Mouse (Mus musculus) embryonic facial prominence, embryonic 14.5 days (tissue): Measurements from ENCODE around the gene Olfr679. TPM values are rescaled to one million over a fixed set of nuclear protein-coding genes. Genes with fewer than 3 reads are reported as not detected.
"Not testable (repeated sequence)": the region's sequence is repeated elsewhere in the genome, so short reads cannot be mapped to it uniquely, and the experiment has no call there.

Source experiments
- ATAC-seq: fragments of 200-750 bp; cut with Nextera tagmentation; 2 replicates; pipeline ENCODE4 v1.8.0; 2017; ENCODE audit warnings: low read depth, moderate number of reproducible peaks, moderate TSS enrichment
- DNase-seq: peaks from one replicate; pipeline ENCODE4 v3.0.0-alpha.2; 2015; ENCODE audit warnings: low spot score
- H3K27ac ChIP-seq: fragments of 300-500 bp; sonication (generic); replicated peaks from 2 replicates; pipeline ENCODE4 v1.5.1; 2014; ENCODE audit warnings: low read depth, mild to moderate bottlenecking, low read length, moderate library complexity
- H3K27me3 ChIP-seq: fragments of 300-500 bp; sonication (generic); replicated peaks from 2 replicates; pipeline ENCODE4 v1.6.1; 2014; ENCODE audit warnings: low read length; ENCODE audit not compliant: control insufficient read depth, insufficient read depth
- H3K36me3 ChIP-seq: fragments of 300-500 bp; sonication (generic); 2 replicates; pipeline ENCODE4 v1.6.1; 2014; ENCODE audit warnings: low read length, mixed read lengths; ENCODE audit not compliant: control insufficient read depth, insufficient read depth
- H3K4me1 ChIP-seq: fragments of 300-500 bp; sonication (generic); 2 replicates; pipeline ENCODE4 v1.6.1; 2014; ENCODE audit warnings: antibody characterized with exemption, low read length; ENCODE audit not compliant: control insufficient read depth, insufficient read depth
- H3K4me2 ChIP-seq: fragments of 300-500 bp; sonication (generic); 2 replicates; pipeline ENCODE4 v1.6.1; 2014; ENCODE audit warnings: low read depth, mild to moderate bottlenecking, low read length, moderate library complexity, mixed read lengths
- H3K4me3 ChIP-seq: fragments of 300-500 bp; sonication (generic); 2 replicates; pipeline ENCODE4 v1.5.1; 2014; ENCODE audit warnings: low read depth, mild to moderate bottlenecking, low read length
- H3K9ac ChIP-seq: fragments of 300-500 bp; sonication (generic); 2 replicates; pipeline ENCODE4 v1.6.1; 2014; ENCODE audit warnings: low read depth, mild to moderate bottlenecking, low read length, moderate library complexity, mixed read lengths
- H3K9me3 ChIP-seq: fragments of 300-500 bp; sonication (generic); 2 replicates; pipeline ENCODE4 v1.6.1; 2016; ENCODE audit warnings: low read length; ENCODE audit not compliant: control insufficient read depth
- WGBS: fragments of 180-500 bp; shearing (Covaris S2); extraction: QIAGEN DNeasy Blood & Tissue Kit; methylation state at CpG from one replicate; pipeline ENCODE4 v1.1.7; 2014; 5-methylcytosine and 5-hydroxymethylcytosine counted together
- polyA plus RNA-seq: library from polyadenylated mRNA; unstranded; fragments of >200 nt; fragmentation: Nextera tagmentation; extraction: Ambion mirVana; gene quantifications from 2 replicates; pipeline ENCODE4 v1.2.1, GENCODE M21; 2014

Gene Olfr679
- 0.06 TPM in 1 of 2 replicates, not detected in the other for polyA plus RNA-seq

DNA sequence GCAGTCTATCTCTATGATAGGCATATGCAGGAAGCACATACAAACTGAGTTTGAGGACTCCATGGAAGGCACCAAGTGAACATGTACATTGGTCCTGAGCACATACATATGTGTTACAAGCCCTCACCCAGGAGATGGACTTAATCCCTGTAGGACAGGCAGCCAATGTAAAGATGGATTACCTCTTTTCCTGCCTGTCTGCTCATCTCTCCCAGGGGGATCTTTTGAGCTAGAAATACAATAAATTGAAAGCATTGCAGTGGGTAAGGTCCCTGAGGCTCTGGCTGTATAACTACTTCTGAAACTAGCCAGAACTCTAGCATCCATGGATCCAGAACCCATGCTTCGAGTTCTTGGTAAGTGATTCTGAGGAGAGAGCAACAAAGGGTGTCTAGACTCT lies at the start of gene Olfr679:
TSS of gene Olfr679 (plus strand) at position 301 of the 400 bp plus-strand sequence.
- 47% methylated on average over 1 of the region's 1 CpGs for WGBS
- ATAC-seq (no peak), DNase-seq (no peak)
- Histone ChIP-seq H3K4me3 (no peak within 1 kb of the TSS), H3K9me3 (no peaks in the 10 kb centered on the region), H3K9ac (no peak within 1 kb of the TSS), H3K36me3 (no peaks in the 10 kb centered on the region), H3K27me3 (no peaks in the 10 kb centered on the region), H3K4me1 (no peaks in the 10 kb centered on the region), H3K27ac (no peak within 1 kb of the TSS), H3K4me2 (no peak within 1 kb of the TSS)

DNA sequence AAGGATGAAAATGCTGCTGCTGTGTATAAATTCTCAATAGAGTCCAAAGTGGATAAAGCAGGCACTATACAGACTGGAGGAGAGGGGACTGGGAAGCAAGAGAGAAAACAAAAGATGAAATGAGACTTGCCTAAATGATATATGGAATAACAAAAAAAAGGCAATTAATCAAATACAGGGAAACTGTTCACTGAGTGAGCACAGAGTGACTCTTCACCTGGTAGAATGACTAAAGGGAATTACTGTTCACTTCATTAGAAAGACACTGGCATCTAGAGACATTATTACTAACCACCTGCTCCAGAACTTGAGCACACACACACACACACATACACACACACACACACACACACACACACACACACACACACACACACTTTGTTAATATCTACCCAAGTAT lies 48.6 kb upstream of the Olfr679 start, which contains the start of gene Olfr676:
TSS of gene Olfr676 (plus strand) at position 301 of the 400 bp plus-strand sequence.
- Histone ChIP-seq H3K9me3 (no peaks in the 10 kb centered on the region), H3K27me3 (no peaks in the 10 kb centered on the region), H3K4me2 (no peak within 1 kb of the TSS), H3K36me3 (no peaks in the 10 kb centered on the region), H3K9ac (no peak within 1 kb of the TSS), H3K27ac (no peak within 1 kb of the TSS), H3K4me3 (no peak within 1 kb of the TSS), H3K4me1 (no peaks in the 10 kb centered on the region; the same call in 1 of the 2 replicates)
- no peak for DNase-seq
- ATAC-seq, result no peak

DNA sequence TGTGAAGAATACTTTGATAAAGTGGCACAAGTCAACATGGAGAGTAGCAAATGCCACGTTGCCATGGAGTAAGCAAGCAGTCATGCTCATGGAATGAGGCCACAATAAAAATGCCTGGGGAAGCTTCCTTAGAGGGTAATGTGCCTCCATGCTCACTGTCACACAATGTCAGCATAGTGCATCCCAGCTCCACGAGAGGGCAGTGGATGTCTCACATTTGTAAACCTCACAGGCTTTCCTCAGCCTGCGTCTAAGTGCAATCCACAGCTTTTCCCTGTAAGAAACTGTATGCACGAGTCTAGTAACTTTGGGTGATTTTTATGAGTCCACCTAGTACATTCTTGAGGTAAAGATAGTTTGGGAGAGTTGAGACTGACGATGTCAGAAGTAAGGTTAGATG lies 47.2 kb upstream of the Olfr679 start:
- H3K4me1 ChIP-seq, H3K9me3 ChIP-seq, H3K36me3 ChIP-seq, H3K4me3 ChIP-seq, H3K27ac ChIP-seq, H3K9ac ChIP-seq, H3K27me3 ChIP-seq, ATAC-seq, H3K4me2 ChIP-seq: not testable (repeated sequence)
- 55% methylated on average over 5 of the region's 5 CpGs for WGBS
- DNase-seq, result peak; percentile 2

DNA sequence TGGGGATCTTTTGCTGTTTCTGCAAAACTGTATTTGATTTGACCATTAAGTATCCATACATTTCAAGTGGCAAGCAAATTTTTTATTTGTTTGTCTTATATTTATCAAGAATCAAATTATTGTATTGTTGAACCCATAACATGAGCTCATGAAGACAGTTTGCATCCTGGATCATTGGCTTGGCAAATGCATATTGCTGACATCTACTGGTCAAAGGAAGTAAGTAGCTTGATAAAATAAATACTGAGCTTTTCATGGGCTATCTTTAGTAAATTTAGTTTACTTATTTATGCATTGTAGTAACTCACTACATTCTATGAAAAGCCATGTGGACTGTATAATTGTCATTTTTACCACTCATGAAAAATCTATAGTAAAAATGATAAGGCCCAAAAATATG lies 22.1 kb upstream of the Olfr679 start:
- Histone ChIP-seq H3K36me3 (no peaks in the 10 kb centered on the region), H3K4me2 (no peak overlapping the region), H3K27me3 (no peaks in the 10 kb centered on the region), H3K4me1 (no peaks in the 10 kb centered on the region), H3K27ac (no peak overlapping the region), H3K9me3 (no peaks in the 10 kb centered on the region), H3K4me3 (no peak overlapping the region), H3K9ac (no peak overlapping the region)
- no peak for ATAC-seq
- DNase-seq, result no peak

DNA sequence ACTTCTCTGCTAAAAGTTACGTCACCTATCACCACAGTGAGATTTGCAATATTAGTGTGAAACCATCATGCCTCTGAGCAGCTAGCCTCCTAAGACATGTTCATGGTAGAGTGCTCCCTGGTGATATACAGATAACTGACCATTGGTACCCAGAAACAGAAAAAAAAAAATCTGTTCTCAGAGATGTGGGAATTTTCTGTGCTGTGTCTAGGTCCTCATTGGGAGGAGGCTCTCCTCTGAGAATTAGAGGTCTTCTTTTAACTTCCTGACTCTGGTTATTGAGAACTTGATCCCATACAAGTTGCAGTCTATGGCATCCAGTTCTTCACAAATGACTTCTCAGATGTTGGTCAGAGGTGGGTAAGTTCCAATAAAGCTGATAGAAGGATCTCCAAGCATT lies 16.8 kb upstream of the Olfr679 start, which contains the start of gene Olfr678:
TSS of gene Olfr678 (plus strand) at position 301 of the 400 bp plus-strand sequence.
- Histone ChIP-seq H3K27ac (no peak within 1 kb of the TSS), H3K36me3 (no peaks in the 10 kb centered on the region), H3K4me3 (no peak within 1 kb of the TSS), H3K4me1 (no peaks in the 10 kb centered on the region), H3K27me3 (no peaks in the 10 kb centered on the region), H3K9ac (no peak within 1 kb of the TSS), H3K4me2 (no peak within 1 kb of the TSS), H3K9me3 (no peaks in the 10 kb centered on the region)
- DNase-seq, result no peak
- no peak for ATAC-seq
- WGBS, result 84% methylated on average over 1 of the region's 1 CpGs

DNA sequence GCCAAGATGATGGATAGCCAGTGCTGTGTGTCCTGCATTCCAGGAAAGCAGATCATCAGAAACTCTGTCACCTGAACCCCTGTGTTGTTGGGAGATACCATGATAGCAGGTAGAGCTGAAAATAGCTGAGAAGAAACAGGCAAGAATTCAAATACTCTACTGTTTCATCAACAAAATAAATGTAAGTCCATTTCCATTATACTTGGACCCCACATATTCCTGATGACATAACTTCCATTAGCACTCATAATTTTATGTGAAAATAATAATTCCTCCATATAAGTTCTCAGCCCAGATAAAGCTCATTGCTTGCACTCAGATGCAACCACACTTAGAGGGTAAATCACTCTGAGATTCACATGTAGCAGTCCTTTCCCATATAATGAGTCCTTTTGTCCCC lies 11.7 kb downstream of the Olfr679 start, which contains the start of gene Olfr680-ps1:
TSS of gene Olfr680-ps1 (minus strand) at position 101 of the 400 bp plus-strand sequence.
- not testable (repeated sequence) for ATAC-seq, H3K9ac ChIP-seq, DNase-seq, H3K27ac ChIP-seq, H3K36me3 ChIP-seq, H3K27me3 ChIP-seq, H3K4me2 ChIP-seq, H3K4me1 ChIP-seq, H3K9me3 ChIP-seq, H3K4me3 ChIP-seq

DNA sequence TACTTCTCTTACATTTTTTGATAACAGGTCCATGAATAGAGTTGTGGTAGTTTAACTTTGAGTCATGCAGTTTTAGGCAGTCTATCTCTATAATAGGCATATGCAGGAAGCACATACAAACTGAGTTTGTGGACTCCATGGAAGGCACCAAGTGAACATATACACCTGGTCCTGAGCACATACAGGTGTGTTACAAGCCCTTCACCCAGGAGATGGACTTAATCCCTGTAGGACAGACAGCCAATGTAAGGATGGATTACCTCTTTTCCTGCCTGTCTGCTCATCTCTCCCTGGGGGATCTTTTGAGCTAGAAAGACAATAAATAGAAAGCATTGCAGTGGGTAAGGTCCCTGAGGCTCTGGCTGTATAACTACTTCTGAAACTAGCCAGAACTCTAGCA lies 35.5 kb downstream of the Olfr679 start, which contains the start of gene Olfr681:
TSS of gene Olfr681 (plus strand) at position 301 of the 400 bp plus-strand sequence.
- no peak within 1 kb of the TSS for H3K27ac ChIP-seq
- no peaks in the 10 kb centered on the region for H3K27me3 ChIP-seq
- H3K4me1 ChIP-seq, result no peaks in the 10 kb centered on the region
- H3K4me3 ChIP-seq, result no peak within 1 kb of the TSS
- no peak within 1 kb of the TSS for H3K9ac ChIP-seq
- no peaks in the 10 kb centered on the region for H3K36me3 ChIP-seq
- DNase-seq, result no peak
- no peak for ATAC-seq
- H3K4me2 ChIP-seq, result no peak within 1 kb of the TSS
- H3K9me3 ChIP-seq, result no peaks in the 10 kb centered on the region

Other genes starting within 250 kb of the Olfr679 start
- not detected in 2 replicates for gene Usp17lb, start 238.6 kb upstream of the Olfr679 start, polyA plus RNA-seq
- not detected in 2 replicates for gene Usp17la, start 224.2 kb upstream of the Olfr679 start, polyA plus RNA-seq
- not detected in 2 replicates for gene Olfr665, start 203.2 kb upstream of the Olfr679 start, polyA plus RNA-seq
- 0.08 TPM in 1 of 2 replicates, not detected in the other for gene Olfr666, start 185.3 kb upstream of the Olfr679 start, polyA plus RNA-seq
- not detected in 2 replicates for gene Olfr667, start 159.7 kb upstream of the Olfr679 start, polyA plus RNA-seq
- gene Olfr668, start 153.1 kb upstream of the Olfr679 start, polyA plus RNA-seq, result not detected in 2 replicates
- not detected in 2 replicates for gene Olfr669, start 147.0 kb upstream of the Olfr679 start, polyA plus RNA-seq
- not detected in 2 replicates for gene Olfr670, start 118.6 kb upstream of the Olfr679 start, polyA plus RNA-seq
- not detected in 2 replicates for gene Olfr671, start 102.1 kb upstream of the Olfr679 start, polyA plus RNA-seq
- gene Olfr672, start 79.2 kb upstream of the Olfr679 start, polyA plus RNA-seq, result 0.22 and 0.36 TPM in 2 replicates
- not detected in 2 replicates for gene Olfr675, start 52.7 kb upstream of the Olfr679 start, polyA plus RNA-seq
- gene Olfr676, start 48.5 kb upstream of the Olfr679 start, polyA plus RNA-seq, result not detected in 2 replicates
- not detected in 2 replicates for gene Olfr677, start 29.8 kb upstream of the Olfr679 start, polyA plus RNA-seq
- not detected in 2 replicates for gene Olfr678, start 16.7 kb upstream of the Olfr679 start, polyA plus RNA-seq
- gene Olfr680-ps1, start 11.6 kb downstream of the Olfr679 start, polyA plus RNA-seq, result not detected in 2 replicates
- 0.18 TPM in 1 of 2 replicates, not detected in the other for gene Olfr681, start 35.6 kb downstream of the Olfr679 start, polyA plus RNA-seq
- gene Olfr683, start 65.8 kb downstream of the Olfr679 start, polyA plus RNA-seq, result not detected in 2 replicates
- gene Olfr684, start 82.4 kb downstream of the Olfr679 start, polyA plus RNA-seq, result not detected in 2 replicates
- gene Olfr685, start 104.8 kb downstream of the Olfr679 start, polyA plus RNA-seq, result 0.10 and 0.31 TPM in 2 replicates
- gene Olfr686, start 126.3 kb downstream of the Olfr679 start, polyA plus RNA-seq, result not detected in 2 replicates
- not detected in 2 replicates for gene Olfr688, start 206.9 kb downstream of the Olfr679 start, polyA plus RNA-seq
- 0.18 TPM in 2 replicates for gene Olfr689, start 230.0 kb downstream of the Olfr679 start, polyA plus RNA-seq